Mouse (Mus musculus): ENCODE measurements at regions not wholly inside any gene's neighbourhood (a gene's known extent, or its start where the extent isn't known, plus 50 kb on each side); places are given as distances from the start of the nearest gene placed in this dataset.

GRCm38 (mm10) chrX:98375437-98375836 lies 226.9 kb downstream of the Ar start:
- no peak overlapping the region for H3K4me2 ChIP-seq
- H3K9ac ChIP-seq = no peak overlapping the region
- H3K4me1 ChIP-seq = no peaks in the 10 kb centered on the region
- no peak overlapping the region for H3K27ac ChIP-seq
- no peaks in the 10 kb centered on the region for H3K9me3 ChIP-seq (replicated peaks)
- no peak overlapping the region for H3K4me3 ChIP-seq (replicated peaks)
- no peak for ATAC-seq (replicated peaks; ENCODE audit: low FRiP score)
- H3K36me3 ChIP-seq = no peaks in the 10 kb centered on the region
- H3K27me3 ChIP-seq = no peaks in the 10 kb centered on the region

- no peak overlapping the region for H3K4me2 ChIP-seq
- no peaks in the 10 kb centered on the region for H3K36me3 ChIP-seq
- peak; percentile 79 for ATAC-seq (replicated peaks; ENCODE audit: low FRiP score)
- no peak overlapping the region for H3K4me3 ChIP-seq (replicated peaks)
- H3K4me1 ChIP-seq = no peaks in the 10 kb centered on the region
- peaks cover 3% of the 10 kb centered on the region; the same call in 1 of the 2 replicates for H3K27me3 ChIP-seq
- WGBS = 56% methylated on average over 7 of the region's 7 CpGs
- H3K9me3 ChIP-seq (replicated peaks) = no peaks in the 10 kb centered on the region
- H3K9ac ChIP-seq = no peak overlapping the region
- H3K27ac ChIP-seq = 0 out of 2 replicates have a peak overlapping the region, but pooled peaks have one; percentile 27
Observed at GRCm38 (mm10) chrX:98380247-98380905, 231.8 kb downstream of the Ar start.

GRCm38 (mm10) chrX:98384017-98384416 lies 235.4 kb downstream of the Ar start:
- Histone ChIP-seq H3K27ac (no peak overlapping the region), H3K4me1 (no peaks in the 10 kb centered on the region), H3K27me3 (peaks cover 3% of the 10 kb centered on the region; the same call in 1 of the 2 replicates), H3K9me3 (replicated peaks) (no peaks in the 10 kb centered on the region), H3K4me2 (no peak overlapping the region), H3K9ac (no peak overlapping the region), H3K4me3 (replicated peaks) (no peak overlapping the region), H3K36me3 (no peaks in the 10 kb centered on the region)
- WGBS = 74% methylated on average over 1 of the region's 1 CpGs
- ATAC-seq (replicated peaks; ENCODE audit: low FRiP score) = no peak

- Histone ChIP-seq H3K27me3 (no peaks in the 10 kb centered on the region), H3K36me3 (no peaks in the 10 kb centered on the region), H3K4me3 (replicated peaks) (no peak overlapping the region), H3K9ac (no peak overlapping the region), H3K9me3 (replicated peaks) (no peaks in the 10 kb centered on the region), H3K4me2 (no peak overlapping the region), H3K27ac (no peak overlapping the region), H3K4me1 (no peaks in the 10 kb centered on the region)
- ATAC-seq (replicated peaks; ENCODE audit: low FRiP score) = no peak
Observed at GRCm38 (mm10) chrX:98392376-98392775, 243.8 kb downstream of the Ar start.

GRCm38 (mm10) chrX:98409090-98409489 lies 260.5 kb downstream of the Ar start:
- ATAC-seq (replicated peaks; ENCODE audit: low FRiP score) = peak; percentile 46; the same call in 1 of the 2 replicates
- peaks cover 4% of the 10 kb centered on the region; the same call in 1 of the 2 replicates for H3K27me3 ChIP-seq
- no peak overlapping the region for H3K27ac ChIP-seq
- H3K36me3 ChIP-seq = no peaks in the 10 kb centered on the region
- H3K4me3 ChIP-seq (replicated peaks) = no peak overlapping the region
- H3K9me3 ChIP-seq (replicated peaks) = no peaks in the 10 kb centered on the region
- no peak overlapping the region for H3K9ac ChIP-seq
- no peak overlapping the region for H3K4me2 ChIP-seq
- no peaks in the 10 kb centered on the region for H3K4me1 ChIP-seq

- no peaks in the 10 kb centered on the region for H3K4me1 ChIP-seq
- no peaks in the 10 kb centered on the region for H3K27me3 ChIP-seq
- no peaks in the 10 kb centered on the region for H3K9me3 ChIP-seq (replicated peaks)
- ATAC-seq (replicated peaks; ENCODE audit: low FRiP score) = no peak
- no peak overlapping the region for H3K4me2 ChIP-seq
- H3K9ac ChIP-seq = no peak overlapping the region
- no peaks in the 10 kb centered on the region for H3K36me3 ChIP-seq
- no peak overlapping the region for H3K4me3 ChIP-seq (replicated peaks)
- no peak overlapping the region for H3K27ac ChIP-seq
Observed at GRCm38 (mm10) chrX:98419437-98419836, 270.9 kb downstream of the Ar start.

- no peaks in the 10 kb centered on the region for H3K9me3 ChIP-seq (replicated peaks)
- H3K4me2 ChIP-seq = no peak overlapping the region
- H3K27me3 ChIP-seq = 0 out of 2 replicates have a peak, but pooled peaks cover 3% of the 10 kb centered on the region
- 83% methylated on average over 2 of the region's 2 CpGs for WGBS
- no peak overlapping the region for H3K4me3 ChIP-seq (replicated peaks)
- no peak overlapping the region for H3K27ac ChIP-seq
- no peak for ATAC-seq (replicated peaks; ENCODE audit: low FRiP score)
- no peaks in the 10 kb centered on the region for H3K4me1 ChIP-seq
- H3K36me3 ChIP-seq = no peaks in the 10 kb centered on the region
- H3K9ac ChIP-seq = no peak overlapping the region
Observed at GRCm38 (mm10) chrX:98452026-98452425, 303.5 kb downstream of the Ar start.

GRCm38 (mm10) chrX:98476473-98477254 lies 328.1 kb downstream of the Ar start:
- 88% methylated on average over 4 of the region's 4 CpGs for WGBS
- Histone ChIP-seq H3K27ac (no peak overlapping the region), H3K4me2 (no peak overlapping the region), H3K36me3 (no peaks in the 10 kb centered on the region), H3K27me3 (no peaks in the 10 kb centered on the region), H3K9ac (no peak overlapping the region), H3K4me1 (no peaks in the 10 kb centered on the region), H3K4me3 (replicated peaks) (no peak overlapping the region), H3K9me3 (replicated peaks) (no peaks in the 10 kb centered on the region)
- no peak for ATAC-seq (replicated peaks; ENCODE audit: low FRiP score)

Measured in kidney, embryonic 15.5 days (tissue).